Mouse (Mus musculus) olfactory bulb, adult 2 months (tissue): ENCODE results near the gene Trpt1.

Experiments
- CTCF ChIP-seq: fragments of 200-500 bp; IDR thresholded peaks from 2 replicates; pipeline ENCODE4 v1.5.1; 2012; ENCODE audit warnings: low read depth, mild to moderate bottlenecking, low read length, moderate library complexity; ENCODE audit not compliant: insufficient read depth
- POLR2A ChIP-seq: fragments of 200-500 bp; IDR thresholded peaks from 2 replicates; pipeline ENCODE4 v1.6.1; 2012; ENCODE audit warnings: mild to moderate bottlenecking, low read depth, low read length, moderate library complexity; ENCODE audit not compliant: insufficient read depth

- TF ChIP-seq CTCF (no peak), POLR2A (no peak)
Measured at GRCm38 (mm10) chr19:7041171-7041570, 45.2 kb downstream of the Trpt1 start.
